Mouse (Mus musculus) ovary, postnatal 10 days (tissue): ENCODE measurements at regions not wholly inside any gene's neighbourhood (a gene's known extent, or its start where the extent isn't known, plus 50 kb on each side); places are given as distances from the start of the nearest gene placed in this dataset.
"Not testable (repeated sequence)": the region's sequence is repeated elsewhere in the genome, so short reads cannot be mapped to it uniquely, and the experiment has no call there.

ENCODE experiments used
- DNase-seq: peaks from one replicate; pipeline ENCODE4 v3.0.0; 2022; ENCODE audit warnings: low spot score

- no peak for DNase-seq
Measured at GRCm38 (mm10) chr10:23733679-23734078, 53.4 kb downstream of the Rps12 start.

- not testable (repeated sequence) for DNase-seq
Measured at GRCm38 (mm10) chr10:23725960-23726714, 60.9 kb downstream of the Rps12 start.

GRCm38 (mm10) chr10:23718124-23718523, 69.0 kb downstream of the Rps12 start:
- DNase-seq, result no peak

DNA sequence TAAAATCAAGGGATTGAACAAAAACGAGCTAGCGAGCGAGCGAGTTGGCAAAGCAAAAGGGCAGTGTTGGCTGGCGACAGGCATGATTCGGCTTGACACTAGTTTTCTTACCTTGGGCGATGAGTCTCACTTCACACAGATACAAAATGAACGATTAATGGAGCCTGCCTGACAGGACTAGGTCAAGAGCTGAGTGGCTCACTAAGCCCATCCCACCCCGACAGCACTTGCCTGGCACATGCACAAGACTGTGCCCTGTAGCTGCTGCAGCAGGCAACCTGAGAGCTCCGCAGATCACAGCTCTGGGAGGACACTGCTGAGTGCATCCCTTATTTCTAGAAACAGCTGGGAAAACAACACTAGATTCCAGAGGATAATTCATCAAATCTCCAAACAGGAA, 71.6 kb downstream of the Rps12 start:
- DNase-seq, result no peak

DNA sequence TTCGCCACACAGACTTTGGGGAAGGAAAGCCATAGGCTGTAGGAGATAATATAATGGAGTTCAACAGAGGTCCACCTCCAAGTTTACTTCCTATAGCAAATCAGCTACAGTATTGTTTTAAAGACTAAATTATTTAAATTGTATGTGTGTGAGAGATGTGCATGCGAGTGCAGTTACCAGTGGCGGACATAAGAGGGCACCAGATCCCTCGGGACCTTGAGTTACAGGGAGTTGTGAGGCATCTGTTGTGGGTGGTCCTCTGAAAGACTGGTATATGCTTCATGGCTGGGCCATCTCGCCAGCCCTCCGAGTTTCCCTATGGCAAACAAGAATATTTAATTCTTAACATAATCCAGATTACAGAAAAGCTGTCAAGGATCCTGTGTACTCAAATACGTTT, 72.0 kb downstream of the Rps12 start:
- no peak for DNase-seq

DNA sequence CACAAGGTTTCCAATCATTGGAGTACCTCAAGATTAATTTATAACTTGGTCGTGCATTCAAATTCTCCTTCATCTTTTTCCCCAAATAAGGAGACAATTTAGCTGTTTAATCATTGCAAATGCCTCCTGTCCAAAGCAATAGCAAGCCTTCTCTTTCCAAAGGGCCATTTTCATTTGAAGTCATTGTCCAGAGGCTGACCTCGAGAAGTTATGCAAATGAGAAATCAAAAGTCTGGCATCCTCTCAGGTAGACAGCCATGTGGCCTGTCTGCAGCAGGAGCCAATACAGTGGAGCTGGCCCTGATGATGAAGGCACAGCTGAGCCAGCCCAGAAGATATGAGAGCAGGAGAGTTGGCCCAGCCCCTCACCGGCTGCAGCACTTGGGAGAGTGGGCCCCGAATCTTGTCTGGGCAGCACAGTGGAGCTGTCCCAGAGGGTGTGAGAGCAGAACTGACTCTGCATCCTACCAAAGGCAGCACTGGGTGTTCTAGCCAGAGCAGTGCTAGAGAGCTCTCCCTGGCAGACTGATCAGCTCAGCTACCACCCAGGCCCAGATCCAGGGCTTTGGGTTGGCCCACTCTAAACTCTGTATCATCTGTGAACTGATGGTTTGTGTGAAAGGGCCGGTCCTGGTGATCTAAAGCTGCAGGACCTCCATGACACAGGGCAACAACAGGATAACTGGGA, 74.2 kb downstream of the Rps12 start:
- DNase-seq, result no peak

DNA sequence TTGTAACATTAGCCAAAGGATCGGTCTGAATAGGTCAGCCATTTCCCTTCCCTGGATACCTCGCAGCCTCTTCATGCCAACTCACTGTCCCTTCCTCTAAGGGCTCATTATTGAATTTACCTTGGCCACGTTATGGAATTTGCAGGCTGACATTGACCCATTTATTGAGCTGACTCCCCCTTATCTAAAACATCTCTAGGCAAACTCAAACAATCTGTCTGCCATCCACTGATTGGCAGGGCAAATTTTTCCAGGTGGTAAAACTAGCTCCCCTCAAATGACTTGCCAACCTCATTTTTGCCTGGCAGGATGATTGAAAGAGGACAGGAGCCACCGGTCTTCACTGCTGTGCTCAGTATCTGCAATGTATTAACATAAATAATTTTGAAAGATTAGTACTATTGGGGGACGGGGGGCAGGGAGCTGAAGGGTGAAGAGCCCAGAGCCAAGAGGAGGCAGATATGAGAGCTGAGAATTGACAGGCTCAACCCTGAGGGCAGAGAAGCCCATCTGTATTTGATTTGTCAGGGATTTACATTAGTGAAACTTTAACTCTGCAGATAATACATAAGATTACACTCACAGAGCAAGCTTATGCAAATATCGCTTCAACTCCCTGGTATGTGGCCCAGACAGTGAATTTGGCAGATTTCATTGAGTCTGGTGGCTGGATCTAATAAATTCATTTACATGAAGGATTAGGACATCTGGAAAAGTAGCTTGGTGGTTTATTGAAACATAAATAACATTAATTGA, 75.5 kb downstream of the Rps12 start:
- no peak for DNase-seq

DNA sequence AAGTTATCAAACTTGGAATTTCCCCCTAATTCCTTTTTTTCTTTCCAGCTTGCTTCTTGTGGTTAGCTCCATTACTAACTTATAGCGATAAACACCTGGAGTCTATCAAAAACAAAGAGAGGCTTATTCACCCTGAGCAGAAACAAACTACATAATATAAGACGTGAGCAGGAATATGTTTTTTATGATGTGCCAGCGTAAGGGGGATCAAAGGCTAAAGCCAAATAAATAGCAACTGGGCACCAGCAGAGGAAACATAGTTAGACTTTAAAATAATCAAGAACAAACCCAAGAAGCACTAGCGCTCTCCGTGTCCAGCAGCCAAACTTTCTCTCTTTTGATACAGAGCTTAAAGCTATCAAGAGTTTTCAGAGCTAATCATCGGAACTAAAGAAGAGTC, 76.1 kb downstream of the Rps12 start:
- no peak for DNase-seq

DNA sequence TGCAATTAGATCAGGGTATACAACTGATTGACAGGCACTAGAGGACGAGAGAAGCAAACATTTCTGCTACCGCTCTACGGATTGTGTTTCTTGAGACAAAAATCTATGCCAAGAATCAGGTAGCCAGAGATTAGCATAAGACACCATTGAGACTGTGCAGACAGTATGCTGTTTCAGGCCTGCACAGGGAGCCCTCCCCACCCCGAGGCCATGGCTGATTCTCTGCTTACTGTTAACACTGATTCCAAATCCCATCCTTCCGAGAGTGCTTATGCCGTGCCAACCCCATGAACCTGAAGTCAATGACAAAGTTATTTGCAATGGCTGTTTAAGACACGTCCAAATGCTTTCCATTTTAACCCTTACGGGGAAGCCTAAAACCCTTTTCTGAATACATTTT, 78.8 kb downstream of the Rps12 start:
- DNase-seq, result no peak

- no peak for DNase-seq
Measured at GRCm38 (mm10) chr10:23707141-23707540, 79.9 kb downstream of the Rps12 start.

DNA sequence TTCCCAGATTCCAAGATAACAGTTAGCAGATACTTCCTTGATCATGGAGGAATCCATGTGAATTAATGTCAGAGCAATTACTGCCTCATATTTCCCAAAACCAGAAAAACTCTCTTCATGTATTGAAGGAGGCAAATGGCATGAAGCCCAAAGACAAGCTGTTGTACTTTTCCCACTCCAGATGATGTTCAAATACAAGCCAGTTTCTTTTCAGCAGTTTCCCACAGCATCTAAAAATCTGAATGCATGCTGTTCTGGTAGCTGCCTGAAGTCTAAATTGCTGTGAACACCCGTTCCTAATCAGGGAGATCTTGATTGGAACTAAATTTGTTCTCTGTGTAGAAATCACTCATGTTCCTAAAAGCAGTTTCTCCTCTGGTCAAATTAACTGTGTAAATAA, 83.0 kb downstream of the Rps12 start:
- no peak for DNase-seq

- no peak for DNase-seq
Measured at GRCm38 (mm10) chr10:23691291-23691690, 95.8 kb downstream of the Rps12 start.

DNA sequence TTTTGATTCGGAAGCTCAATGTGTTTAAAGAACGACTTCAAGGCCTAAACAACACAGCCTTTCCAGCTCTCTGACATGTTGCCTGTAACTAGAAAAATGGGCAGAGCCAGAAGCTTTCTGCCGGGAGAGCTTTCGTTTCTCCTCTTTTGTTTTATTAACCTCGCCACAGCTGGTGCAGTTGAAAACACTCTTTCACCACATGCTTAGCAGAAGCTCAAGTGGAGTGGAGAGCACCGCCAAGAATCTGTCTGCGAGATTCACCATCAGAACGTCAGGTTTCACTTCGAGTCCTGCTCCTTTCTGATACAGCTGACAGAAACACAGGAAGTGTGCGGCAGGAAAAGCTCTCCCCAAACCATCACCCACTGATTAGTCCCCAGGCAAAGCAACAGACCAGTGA, 100.1 kb downstream of the Rps12 start:
- no peak for DNase-seq

DNA sequence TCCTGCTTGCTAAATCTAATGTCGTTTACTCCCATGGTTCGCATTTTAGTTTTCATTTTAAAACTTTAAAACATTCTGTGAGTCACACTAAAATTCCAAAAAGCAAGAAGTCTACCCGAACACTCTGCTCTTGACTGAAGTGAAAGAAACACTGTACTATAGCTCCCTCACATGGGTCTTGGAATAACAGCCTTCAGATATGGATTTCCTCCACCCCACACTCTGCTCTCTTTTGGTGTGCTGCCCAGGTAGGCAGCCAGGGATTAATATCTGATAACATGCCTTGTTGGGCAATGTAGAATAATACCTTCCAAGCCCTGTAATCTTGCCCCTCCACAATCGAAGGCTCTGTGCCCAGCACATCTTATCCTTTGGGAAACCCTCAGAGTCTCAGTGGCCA, 104.0 kb downstream of the Rps12 start:
- DNase-seq, result no peak

DNA sequence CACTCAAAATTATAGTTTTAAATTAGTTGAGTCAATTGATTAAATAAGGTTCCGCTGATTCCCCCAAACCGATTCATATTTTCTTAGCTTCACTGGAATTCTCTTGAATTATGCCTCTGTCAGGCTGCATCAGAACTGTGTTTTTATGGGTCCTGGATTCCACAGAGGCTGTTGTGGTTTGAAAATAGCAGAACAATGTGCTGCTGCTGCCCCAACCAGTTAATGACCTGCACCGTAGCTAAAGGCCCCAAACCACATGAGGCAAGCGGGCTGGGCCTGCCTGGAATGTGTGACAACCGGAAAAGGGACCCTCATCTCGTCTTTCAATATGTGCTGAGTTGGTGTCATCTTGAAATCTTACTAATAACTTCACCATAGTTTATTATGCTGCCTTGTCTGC, 111.2 kb downstream of the Rps12 start:
- DNase-seq, result no peak

DNA sequence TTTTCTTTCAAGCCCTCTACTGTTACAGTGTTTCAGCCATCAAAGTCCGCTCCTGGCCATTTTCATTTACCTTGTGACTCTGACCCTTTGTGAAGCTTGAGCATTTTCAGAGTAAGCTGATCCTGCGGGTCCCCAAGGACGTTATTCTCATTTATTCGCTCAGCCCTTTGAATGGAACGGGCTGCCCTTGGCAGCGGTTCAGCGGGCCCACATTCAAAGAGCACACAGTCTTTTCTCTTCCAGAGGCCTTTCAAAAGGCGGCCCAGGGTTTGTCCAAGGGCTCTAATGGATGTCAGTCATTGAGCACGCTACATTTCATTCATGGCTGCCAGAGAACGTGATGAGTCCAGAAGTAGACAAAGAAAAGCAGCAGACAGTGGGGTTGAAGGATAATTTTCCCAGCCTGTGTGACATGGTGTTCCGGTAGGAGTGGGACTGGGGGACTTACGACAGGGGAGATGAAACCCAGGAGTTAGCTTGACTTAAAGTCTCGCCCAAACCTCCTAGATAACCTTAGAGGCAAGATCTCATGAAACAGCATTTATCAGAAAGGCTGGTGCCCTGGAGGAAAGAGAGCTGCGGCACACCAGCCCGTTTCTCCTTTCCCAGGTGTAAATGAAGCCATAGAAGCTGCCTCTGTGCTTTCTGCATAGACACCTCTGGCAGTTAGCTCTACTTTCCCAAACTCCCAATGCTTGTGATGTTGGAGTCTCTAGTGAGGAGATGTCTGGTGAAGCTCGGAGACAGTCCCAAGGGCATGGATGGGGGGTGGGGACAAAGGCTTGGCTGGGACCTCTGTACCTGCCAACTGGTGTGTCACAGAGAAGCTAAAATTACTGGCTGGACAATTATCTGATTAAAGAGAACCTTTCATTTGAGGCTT, 112.2 kb downstream of the Rps12 start:
- DNase-seq, result no peak

DNA sequence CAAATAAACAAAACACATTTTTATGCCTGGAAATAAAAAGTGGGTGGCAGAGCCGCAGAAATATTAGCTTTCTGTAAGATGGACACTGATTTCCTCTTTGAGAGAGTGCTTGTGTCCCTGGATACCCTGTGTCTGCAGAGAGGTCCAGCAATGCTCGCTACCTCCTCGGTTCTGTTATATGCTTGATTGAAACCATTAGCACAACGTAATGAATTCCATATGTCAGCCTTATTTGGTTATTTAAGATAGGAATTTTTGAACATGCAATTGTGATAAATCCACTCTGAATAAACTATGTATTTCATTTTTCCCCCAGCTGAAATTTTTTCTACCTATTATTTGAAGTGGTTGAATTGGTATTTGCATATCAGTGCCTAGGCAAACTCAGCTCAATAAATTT, 114.8 kb downstream of the Rps12 start:
- DNase-seq, result no peak

GRCm38 (mm10) chr10:23671494-23671893, 115.6 kb downstream of the Rps12 start:
- no peak for DNase-seq

GRCm38 (mm10) chr10:23665916-23666315, 121.2 kb downstream of the Rps12 start:
- DNase-seq, result not testable (repeated sequence)

- no peak for DNase-seq
Measured at GRCm38 (mm10) chr10:23626201-23626600, 160.9 kb downstream of the Rps12 start.

DNA sequence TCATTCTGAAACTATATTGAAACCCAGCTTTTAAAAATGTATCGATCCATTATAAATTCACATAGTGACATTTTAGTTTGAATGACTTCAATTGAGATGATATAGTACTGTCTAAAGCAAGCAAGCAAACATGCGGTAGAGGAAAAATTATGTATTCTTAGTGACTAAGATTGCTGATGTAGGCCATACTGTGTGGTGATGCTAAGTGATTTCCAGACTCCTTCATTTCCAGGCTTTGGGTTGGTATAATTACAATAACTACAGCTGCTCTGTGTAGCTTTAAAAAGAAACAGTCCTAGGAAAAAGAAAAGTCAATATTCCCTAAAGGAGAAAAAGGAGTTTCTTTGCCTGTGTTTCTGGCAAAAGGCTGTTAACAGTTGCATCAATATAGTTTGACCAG, 175.0 kb downstream of the Rps12 start:
- DNase-seq, result no peak

DNA sequence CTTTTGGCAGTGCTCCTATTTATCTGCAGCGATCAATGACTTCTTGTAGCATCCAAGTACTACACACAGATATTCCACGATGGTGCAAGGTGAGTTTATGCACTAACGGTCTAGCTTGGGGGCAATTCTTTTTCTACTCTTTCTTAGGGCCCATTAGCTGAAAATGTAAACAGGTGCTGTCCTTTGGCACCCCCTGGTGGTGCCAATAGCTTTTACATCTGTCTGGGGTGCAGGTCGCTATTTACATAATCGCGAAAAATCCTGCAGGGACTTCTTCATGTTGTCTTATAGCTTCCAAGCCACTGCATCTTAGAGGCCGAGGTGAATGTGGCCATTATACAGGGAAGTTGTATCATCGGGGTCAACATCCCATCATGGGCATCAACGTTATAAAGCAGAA, 175.9 kb downstream of the Rps12 start:
- peak; percentile 11 for DNase-seq
